Mouse (Mus musculus): ENCODE data around the gene Rhox2b. TPM values are rescaled to one million over a fixed set of nuclear protein-coding genes. Genes with fewer than 3 reads are reported as not detected.
"Not testable (repeated sequence)": the region's sequence is repeated elsewhere in the genome, so short reads cannot be mapped to it uniquely, and the experiment has no call there.

The Rhox2b gene
- polyA plus RNA-seq (2012; rRNA removed): not detected in 2 replicates

- not testable (repeated sequence) for DNase-seq (ENCODE audit: low read depth)
These were observed at the start of gene Rhox2b for GRCm38 (mm10) chrX:37411767-37412166. Gene Rhox2b, plus strand, starts transcription at chrX:37412067.

- DNase-seq (ENCODE audit: low read depth): not testable (repeated sequence)
These were observed 32.1 kb upstream of the Rhox2b start, which contains the start of gene Rhox3a2 for GRCm38 (mm10) chrX:37379728-37380127. Gene Rhox3a2, plus strand, starts transcription at chrX:37380028.

- DNase-seq (ENCODE audit: low read depth): not testable (repeated sequence)
These were observed 21.3 kb upstream of the Rhox2b start, which contains the start of gene Rhox4a2 for GRCm38 (mm10) chrX:37390548-37390947. Gene Rhox4a2, plus strand, starts transcription at chrX:37390848.

GRCm38 (mm10) chrX:37432194-37432593 lies 20.3 kb downstream of the Rhox2b start, which contains the start of gene Rhox4b:
Gene Rhox4b, plus strand, starts transcription at chrX:37432494.
- DNase-seq (ENCODE audit: low read depth): not testable (repeated sequence)

GRCm38 (mm10) chrX:37453380-37453779 lies 41.5 kb downstream of the Rhox2b start, which contains the start of gene Rhox2c:
Gene Rhox2c, plus strand, starts transcription at chrX:37453680.
- DNase-seq (ENCODE audit: low read depth): not testable (repeated sequence)

GRCm38 (mm10) chrX:37458285-37458684 lies 46.4 kb downstream of the Rhox2b start, which contains the start of gene Rhox3c:
Gene Rhox3c, plus strand, starts transcription at chrX:37458585.
- DNase-seq (ENCODE audit: low read depth): not testable (repeated sequence)

Other genes with a start within 250 kb of the Rhox2b start
- gene Akap14, start 243.2 kb upstream of the Rhox2b start, polyA plus RNA-seq (2012; rRNA removed): 0.05 and 0.27 TPM in 2 replicates
- gene Ndufa1, start 220.9 kb upstream of the Rhox2b start, polyA plus RNA-seq (2012; rRNA removed): 695 and 780 TPM in 2 replicates
- gene Rnf113a1, start 220.8 kb upstream of the Rhox2b start, polyA plus RNA-seq (2012; rRNA removed): 2.1 and 2.7 TPM in 2 replicates
- not detected in 2 replicates for gene Gm9, start 201.0 kb upstream of the Rhox2b start, polyA plus RNA-seq (2012; rRNA removed)
- gene Rhox1, start 189.8 kb upstream of the Rhox2b start, polyA plus RNA-seq (2012; rRNA removed): not detected in 2 replicates
- not detected in 2 replicates for gene Rhox2a, start 167.1 kb upstream of the Rhox2b start, polyA plus RNA-seq (2012; rRNA removed)
- gene Rhox3a, start 162.1 kb upstream of the Rhox2b start, polyA plus RNA-seq (2012; rRNA removed): not detected in 2 replicates
- gene Rhox4a, start 146.7 kb upstream of the Rhox2b start, polyA plus RNA-seq (2012; rRNA removed): not detected in 2 replicates
- gene Rhox3a2, start 32.0 kb upstream of the Rhox2b start, polyA plus RNA-seq (2012; rRNA removed): not detected in 2 replicates
- gene Rhox4a2, start 21.2 kb upstream of the Rhox2b start, polyA plus RNA-seq (2012; rRNA removed): not detected in 2 replicates
- gene Rhox4b, start 20.4 kb downstream of the Rhox2b start, polyA plus RNA-seq (2012; rRNA removed): not detected in 2 replicates
- not detected in 2 replicates for gene Rhox2c, start 41.6 kb downstream of the Rhox2b start, polyA plus RNA-seq (2012; rRNA removed)
- gene Rhox3c, start 46.5 kb downstream of the Rhox2b start, polyA plus RNA-seq (2012; rRNA removed): not detected in 2 replicates
- not detected in 2 replicates for gene Rhox4c, start 68.3 kb downstream of the Rhox2b start, polyA plus RNA-seq (2012; rRNA removed)
- not detected in 2 replicates for gene Rhox2d, start 81.4 kb downstream of the Rhox2b start, polyA plus RNA-seq (2012; rRNA removed)
- not detected in 2 replicates for gene Rhox4d, start 102.3 kb downstream of the Rhox2b start, polyA plus RNA-seq (2012; rRNA removed)
- not detected in 2 replicates for gene Rhox2e, start 118.4 kb downstream of the Rhox2b start, polyA plus RNA-seq (2012; rRNA removed)
- not detected in 2 replicates for gene Rhox3e, start 130.0 kb downstream of the Rhox2b start, polyA plus RNA-seq (2012; rRNA removed)
- gene Rhox4e, start 145.3 kb downstream of the Rhox2b start, polyA plus RNA-seq (2012; rRNA removed): not detected in 2 replicates
- gene Rhox2f, start 159.3 kb downstream of the Rhox2b start, polyA plus RNA-seq (2012; rRNA removed): not detected in 2 replicates
- not detected in 2 replicates for gene Rhox3f, start 168.9 kb downstream of the Rhox2b start, polyA plus RNA-seq (2012; rRNA removed)
- not detected in 2 replicates for gene Rhox4f, start 195.6 kb downstream of the Rhox2b start, polyA plus RNA-seq (2012; rRNA removed)
- gene Rhox3g, start 216.5 kb downstream of the Rhox2b start, polyA plus RNA-seq (2012; rRNA removed): not detected in 2 replicates
- not detected in 2 replicates for gene Rhox2g, start 231.4 kb downstream of the Rhox2b start, polyA plus RNA-seq (2012; rRNA removed)
- gene Rhox4g, start 239.3 kb downstream of the Rhox2b start, polyA plus RNA-seq (2012; rRNA removed): not detected in 2 replicates

All from gonadal fat pad, adult 2 months (tissue).